Mouse (Mus musculus) liver, embryonic 12.5 days (tissue): Measurements from ENCODE around the gene Trmt5. TPM values are rescaled to one million over a fixed set of nuclear protein-coding genes. Genes with fewer than 3 reads are reported as not detected.
A peak's percentile ranks its signal among the peaks of the same experiment; 100 is the strongest.

Experiments used
- ATAC-seq: fragments of 200-750 bp; cut with Nextera tagmentation; 2 replicates; pipeline ENCODE4 v1.8.0; 2017; ENCODE audit warnings: moderate number of reproducible peaks, mild to moderate bottlenecking, moderate library complexity
- H3K27ac ChIP-seq: fragments of 300-500 bp; sonication (generic); 2 replicates; pipeline ENCODE4 v1.5.1; 2016; ENCODE audit warnings: mild to moderate bottlenecking
- H3K27me3 ChIP-seq: fragments of 300-500 bp; sonication (generic); replicated peaks from 2 replicates; pipeline ENCODE4 v1.6.1; 2016; ENCODE audit warnings: mild to moderate bottlenecking, moderate library complexity
- H3K36me3 ChIP-seq: fragments of 300-500 bp; sonication (generic); 2 replicates; pipeline ENCODE4 v1.6.1; 2016; ENCODE audit warnings: mild to moderate bottlenecking, moderate library complexity
- H3K4me1 ChIP-seq: fragments of 300-500 bp; sonication (generic); 2 replicates; pipeline ENCODE4 v1.6.1; 2016
- H3K4me2 ChIP-seq: fragments of 300-500 bp; sonication (generic); 2 replicates; pipeline ENCODE4 v1.6.1; 2016; ENCODE audit warnings: mild to moderate bottlenecking, moderate library complexity
- H3K4me3 ChIP-seq: fragments of 300-500 bp; sonication (generic); 2 replicates; pipeline ENCODE4 v1.5.1; 2016; ENCODE audit warnings: mild to moderate bottlenecking, moderate library complexity
- H3K9ac ChIP-seq: fragments of 300-500 bp; sonication (generic); 2 replicates; pipeline ENCODE4 v1.6.1; 2016; ENCODE audit warnings: mild to moderate bottlenecking, moderate library complexity
- H3K9me3 ChIP-seq: fragments of 300-500 bp; sonication (generic); replicated peaks from 2 replicates; pipeline ENCODE4 v1.6.1; 2016; ENCODE audit warnings: mild to moderate bottlenecking, moderate library complexity
- WGBS: fragments of 180-500 bp; shearing (Covaris S2); methylation state at CpG from one replicate; pipeline ENCODE4 v1.1.7; 2016; ENCODE audit not compliant: insufficient replicate concordance; 5-methylcytosine and 5-hydroxymethylcytosine counted together
- polyA plus RNA-seq: library from polyadenylated mRNA; unstranded; fragments of >200 nt; fragmentation: Nextera tagmentation; extraction: Ambion mirVana; gene quantifications from 2 replicates; pipeline ENCODE4 v1.2.1, GENCODE M21; 2016

Trmt5 gene
- 13.1 and 13.7 TPM in 2 replicates for polyA plus RNA-seq

GRCm38 (mm10) chr12:73286287-73287092 is at the start of gene Trmt5, which contains the start of gene Slc38a6:
Gene Trmt5 (minus strand): TSS chr12:73286710.
Gene Slc38a6 (plus strand): TSS chr12:73286779.
- Histone ChIP-seq H3K27me3 (no peaks in the 10 kb centered on the region), H3K4me1 (peaks cover 37% of the 10 kb centered on the region), H3K9ac (peak within 1 kb of the TSS; percentile 82), H3K36me3 (peaks cover 30% of the 10 kb centered on the region), H3K4me2 (peak within 1 kb of the TSS; percentile 79), H3K4me3 (peak within 1 kb of the TSS; percentile 80), H3K9me3 (no peaks in the 10 kb centered on the region), H3K27ac (peak within 1 kb of the TSS; percentile 60)
- under 1% methylated on average over 52 of the region's 53 CpGs for WGBS
- ATAC-seq: peak; percentile 96

- no peak overlapping the region for H3K4me3 ChIP-seq
- H3K4me2 ChIP-seq: no peak overlapping the region
- H3K27me3 ChIP-seq: no peaks in the 10 kb centered on the region
- ATAC-seq: no peak
- no peaks in the 10 kb centered on the region for H3K36me3 ChIP-seq
- WGBS: 64% methylated on average over 8 of the region's 8 CpGs
- H3K27ac ChIP-seq: no peak overlapping the region
- no peak overlapping the region for H3K9ac ChIP-seq
- H3K9me3 ChIP-seq: no peaks in the 10 kb centered on the region
- H3K4me1 ChIP-seq: no peaks in the 10 kb centered on the region
Measured at GRCm38 (mm10) chr12:73334051-73334551, 47.6 kb upstream of the Trmt5 start.

GRCm38 (mm10) chr12:73332701-73333100 is 46.2 kb upstream of the Trmt5 start:
- no peak overlapping the region for H3K4me2 ChIP-seq
- H3K4me3 ChIP-seq: no peak overlapping the region
- no peaks in the 10 kb centered on the region for H3K9me3 ChIP-seq
- WGBS: 81% methylated on average over 4 of the region's 4 CpGs
- no peak for ATAC-seq
- H3K4me1 ChIP-seq: no peaks in the 10 kb centered on the region
- H3K27ac ChIP-seq: no peak overlapping the region
- H3K36me3 ChIP-seq: no peaks in the 10 kb centered on the region
- no peak overlapping the region for H3K9ac ChIP-seq
- no peaks in the 10 kb centered on the region for H3K27me3 ChIP-seq

- H3K36me3 ChIP-seq: no peaks in the 10 kb centered on the region
- H3K27ac ChIP-seq: no peak overlapping the region
- H3K4me1 ChIP-seq: 0 out of 2 replicates have a peak, but pooled peaks cover 3% of the 10 kb centered on the region
- no peak overlapping the region for H3K4me2 ChIP-seq
- WGBS: 72% methylated on average over 7 of the region's 7 CpGs
- H3K9me3 ChIP-seq: no peaks in the 10 kb centered on the region
- no peak for ATAC-seq
- H3K9ac ChIP-seq: no peak overlapping the region
- H3K4me3 ChIP-seq: no peak overlapping the region
- H3K27me3 ChIP-seq: no peaks in the 10 kb centered on the region
Measured at GRCm38 (mm10) chr12:73330236-73330635, 43.7 kb upstream of the Trmt5 start.

- ATAC-seq: no peak
- no peak overlapping the region for H3K4me3 ChIP-seq
- no peaks in the 10 kb centered on the region for H3K27me3 ChIP-seq
- no peak overlapping the region for H3K27ac ChIP-seq
- H3K9ac ChIP-seq: no peak overlapping the region
- no peak overlapping the region for H3K4me2 ChIP-seq
- H3K36me3 ChIP-seq: no peaks in the 10 kb centered on the region
- H3K4me1 ChIP-seq: peaks cover 3% of the 10 kb centered on the region; the same call in 1 of the 2 replicates
- H3K9me3 ChIP-seq: no peaks in the 10 kb centered on the region
- 56% methylated on average over 4 of the region's 4 CpGs for WGBS
Measured at GRCm38 (mm10) chr12:73328448-73329167, 42.1 kb upstream of the Trmt5 start.

- H3K9ac ChIP-seq: no peak overlapping the region
- H3K36me3 ChIP-seq: no peaks in the 10 kb centered on the region
- WGBS: 60% methylated on average over 3 of the region's 3 CpGs
- no peak overlapping the region for H3K4me3 ChIP-seq
- no peaks in the 10 kb centered on the region for H3K27me3 ChIP-seq
- peaks cover 3% of the 10 kb centered on the region; the same call in 1 of the 2 replicates for H3K4me1 ChIP-seq
- no peak for ATAC-seq
- no peak overlapping the region for H3K27ac ChIP-seq
- H3K9me3 ChIP-seq: no peaks in the 10 kb centered on the region
- H3K4me2 ChIP-seq: no peak overlapping the region
Measured at GRCm38 (mm10) chr12:73327381-73327780, 40.9 kb upstream of the Trmt5 start.

GRCm38 (mm10) chr12:73325617-73326016 is 39.1 kb upstream of the Trmt5 start:
- H3K4me3 ChIP-seq: no peak overlapping the region
- H3K4me2 ChIP-seq: no peak overlapping the region
- H3K9ac ChIP-seq: no peak overlapping the region
- no peak overlapping the region for H3K27ac ChIP-seq
- no peaks in the 10 kb centered on the region for H3K9me3 ChIP-seq
- no peaks in the 10 kb centered on the region for H3K27me3 ChIP-seq
- H3K4me1 ChIP-seq: peaks cover 3% of the 10 kb centered on the region; the same call in 1 of the 2 replicates
- 23% methylated on average over 4 of the region's 4 CpGs for WGBS
- ATAC-seq: no peak
- no peaks in the 10 kb centered on the region for H3K36me3 ChIP-seq

GRCm38 (mm10) chr12:73325181-73325580 is 38.7 kb upstream of the Trmt5 start:
- 21% methylated on average over 2 of the region's 2 CpGs for WGBS
- ATAC-seq: no peak
- Histone ChIP-seq H3K4me3 (no peak overlapping the region), H3K27ac (no peak overlapping the region), H3K9me3 (no peaks in the 10 kb centered on the region), H3K4me1 (peaks cover 3% of the 10 kb centered on the region; the same call in 1 of the 2 replicates), H3K4me2 (no peak overlapping the region), H3K9ac (no peak overlapping the region), H3K36me3 (no peaks in the 10 kb centered on the region), H3K27me3 (no peaks in the 10 kb centered on the region)

GRCm38 (mm10) chr12:73324742-73325141 is 38.2 kb upstream of the Trmt5 start:
- H3K36me3 ChIP-seq: no peaks in the 10 kb centered on the region
- no peak overlapping the region for H3K27ac ChIP-seq
- no peak overlapping the region for H3K4me3 ChIP-seq
- 65% methylated on average over 1 of the region's 1 CpGs for WGBS
- H3K9ac ChIP-seq: no peak overlapping the region
- no peak for ATAC-seq
- H3K27me3 ChIP-seq: no peaks in the 10 kb centered on the region
- no peak overlapping the region for H3K4me2 ChIP-seq
- no peaks in the 10 kb centered on the region for H3K9me3 ChIP-seq
- H3K4me1 ChIP-seq: peaks cover 3% of the 10 kb centered on the region; the same call in 1 of the 2 replicates

- 78% methylated on average over 8 of the region's 8 CpGs for WGBS
- no peak overlapping the region for H3K27ac ChIP-seq
- ATAC-seq: no peak
Measured at GRCm38 (mm10) chr12:73324180-73324586, 37.7 kb upstream of the Trmt5 start.

GRCm38 (mm10) chr12:73317706-73318686 is 31.5 kb upstream of the Trmt5 start:
- no peak for ATAC-seq
- 63% methylated on average over 7 of the region's 7 CpGs for whole genome bisulfite sequencing
- Histone ChIP-seq H3K4me3 (no peak overlapping the region), H3K4me2 (no peak overlapping the region), H3K36me3 (no peaks in the 10 kb centered on the region; the same call in 1 of the 2 replicates), H3K4me1 (0 out of 2 replicates have a peak, but pooled peaks cover 6% of the 10 kb centered on the region), H3K9me3 (no peaks in the 10 kb centered on the region), H3K9ac (no peak overlapping the region), H3K27me3 (no peaks in the 10 kb centered on the region), H3K27ac (no peak overlapping the region)

More at GRCm38 (mm10) chr12:73324180-73324586, 37.7 kb upstream of the Trmt5 start:
- H3K4me1 ChIP-seq: peaks cover 3% of the 10 kb centered on the region; the same call in 1 of the 2 replicates
- no peak overlapping the region for H3K4me3 ChIP-seq
- no peak overlapping the region for H3K4me2 ChIP-seq
- no peaks in the 10 kb centered on the region for H3K9me3 ChIP-seq
- no peak overlapping the region for H3K9ac ChIP-seq
- no peaks in the 10 kb centered on the region for H3K27me3 ChIP-seq
- no peaks in the 10 kb centered on the region for H3K36me3 ChIP-seq
